Comparison of ENCODE assay signal across 7 mouse cellular contexts in the genomic region with DNA sequence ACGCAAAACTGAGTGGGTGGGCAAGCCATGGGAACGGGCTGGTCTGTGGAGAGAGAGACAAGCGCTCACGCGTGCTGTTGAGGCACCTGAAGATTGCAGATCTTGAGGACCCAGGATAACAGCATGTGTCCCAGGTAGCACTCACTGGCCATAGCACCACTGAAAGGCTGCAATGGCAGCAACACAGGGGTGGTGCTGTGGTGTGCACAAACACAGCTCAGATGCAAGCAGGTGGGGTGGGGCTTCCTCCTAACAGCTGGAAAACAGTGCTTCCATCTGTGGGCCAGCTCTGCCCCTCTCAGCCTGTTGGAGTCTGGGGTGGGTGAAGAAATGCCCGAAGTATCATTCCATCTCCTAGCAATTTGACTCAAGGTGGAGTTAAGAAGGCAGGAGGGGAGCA. TPM values are rescaled to one million over a fixed set of nuclear protein-coding genes. Genes with fewer than 3 reads are reported as not detected.
DNase-seq lines count a peak whose midpoint lies in the region; ATAC-seq and TF ChIP-seq lines count a peak whose summit lies in the region.

TSS of gene Bclaf3 (plus strand) at position 301 of the 400 bp plus-strand sequence.

- TF ChIP-seq EP300 in liver, postnatal 0 days (IDR thresholded peaks at IDR 0.05; ENCODE audit: low read depth), result no peak

- no peak within 1 kb of the TSS for H3K9ac ChIP-seq in liver, embryonic 11.5 days (ENCODE audit: low read depth, low read length)
- H3K9ac ChIP-seq in liver, postnatal 0 days (replicated peaks), result no peak within 1 kb of the TSS
- no peak within 1 kb of the TSS for H3K9ac ChIP-seq in midbrain, embryonic 16.5 days (ENCODE audit: low read depth, low read length)

- no peaks in the 10 kb centered on the region for H3K4me1 ChIP-seq in liver, embryonic 11.5 days (replicated peaks; ENCODE audit: control insufficient read depth, insufficient read depth, low read length)
- no peaks in the 10 kb centered on the region for H3K4me1 ChIP-seq in liver, postnatal 0 days (ENCODE audit: insufficient read depth)
- no peaks in the 10 kb centered on the region for H3K4me1 ChIP-seq in embryonic facial prominence, embryonic 10.5 days
- H3K4me1 ChIP-seq in midbrain, embryonic 16.5 days (ENCODE audit: control insufficient read depth, insufficient read depth, low read length), result no peaks in the 10 kb centered on the region

- no peak for TF ChIP-seq CTCF in liver, postnatal 0 days (IDR thresholded peaks at IDR 0.05; ENCODE audit: low read depth)

- H3K4me2 ChIP-seq in liver, embryonic 11.5 days, result no peak within 1 kb of the TSS
- no peak within 1 kb of the TSS for H3K4me2 ChIP-seq in liver, postnatal 0 days (ENCODE audit: low read depth, low read length)
- no peak within 1 kb of the TSS for H3K4me2 ChIP-seq in midbrain, embryonic 16.5 days (ENCODE audit: low read length)

- H3K27ac ChIP-seq in liver, embryonic 11.5 days (ENCODE audit: low read depth, low read length), result no peak within 1 kb of the TSS
- no peak within 1 kb of the TSS for H3K27ac ChIP-seq in liver, postnatal 0 days (ENCODE audit: low read depth)
- no peak within 1 kb of the TSS for H3K27ac ChIP-seq in embryonic facial prominence, embryonic 10.5 days (replicated peaks)
- H3K27ac ChIP-seq in midbrain, embryonic 16.5 days (ENCODE audit: low read length), result no peak within 1 kb of the TSS

- no peaks in the 10 kb centered on the region for H3K9me3 ChIP-seq in liver, embryonic 11.5 days (ENCODE audit: control insufficient read depth, low read length)
- no peaks in the 10 kb centered on the region for H3K9me3 ChIP-seq in liver, postnatal 0 days (ENCODE audit: low read length)
- H3K9me3 ChIP-seq in embryonic facial prominence, embryonic 10.5 days, result no peaks in the 10 kb centered on the region
- H3K9me3 ChIP-seq in midbrain, embryonic 16.5 days (replicated peaks; ENCODE audit: control insufficient read depth, low read length, poor library complexity, severe bottlenecking), result no peaks in the 10 kb centered on the region

- H3K27me3 ChIP-seq in liver, embryonic 11.5 days (replicated peaks; ENCODE audit: control insufficient read depth, insufficient read depth, low read length), result no peaks in the 10 kb centered on the region; the same call in 1 of the 2 replicates
- no peaks in the 10 kb centered on the region for H3K27me3 ChIP-seq in liver, postnatal 0 days (ENCODE audit: insufficient read depth, low read length)
- H3K27me3 ChIP-seq in embryonic facial prominence, embryonic 10.5 days (replicated peaks; ENCODE audit: low read depth, poor library complexity, severe bottlenecking), result peaks cover 57% of the 10 kb centered on the region
- H3K27me3 ChIP-seq in midbrain, embryonic 16.5 days (ENCODE audit: control insufficient read depth, insufficient read depth, low read depth, low read length), result no peaks in the 10 kb centered on the region

- no peak within 1 kb of the TSS for H3K4me3 ChIP-seq in liver, embryonic 11.5 days (ENCODE audit: low read depth, low read length)
- H3K4me3 ChIP-seq in liver, postnatal 0 days (ENCODE audit: low read depth, low read length), result no peak within 1 kb of the TSS
- no peak within 1 kb of the TSS for H3K4me3 ChIP-seq in embryonic facial prominence, embryonic 10.5 days
- no peak within 1 kb of the TSS for H3K4me3 ChIP-seq in midbrain, embryonic 16.5 days (ENCODE audit: low read depth, low read length)

- no peak for ATAC-seq in liver, embryonic 11.5 days (replicated peaks; ENCODE audit: low FRiP score)
- no peak for ATAC-seq in liver, postnatal 0 days
- no peak for ATAC-seq in granulocyte monocyte progenitor cell, adult 5-6 weeks (replicated peaks; ENCODE audit: poor library complexity, severe bottlenecking)
- no peak for ATAC-seq in midbrain, embryonic 16.5 days

- H3K36me3 ChIP-seq in liver, embryonic 11.5 days (ENCODE audit: control insufficient read depth, insufficient read depth, low read length), result no peaks in the 10 kb centered on the region
- no peaks in the 10 kb centered on the region for H3K36me3 ChIP-seq in liver, postnatal 0 days (replicated peaks; ENCODE audit: insufficient read depth, low read length)
- no peaks in the 10 kb centered on the region for H3K36me3 ChIP-seq in embryonic facial prominence, embryonic 10.5 days (replicated peaks)
- no peaks in the 10 kb centered on the region for H3K36me3 ChIP-seq in midbrain, embryonic 16.5 days (ENCODE audit: control insufficient read depth, insufficient read depth, low read length)

- DNase-seq in liver, embryonic 11.5 days (ENCODE audit: low spot score), result no peak
- DNase-seq in liver, postnatal 0 days, result no peak
- no peak for DNase-seq in embryonic facial prominence, embryonic 10.5 days (ENCODE audit: low spot score)
- no peak for DNase-seq in MN1 (ENCODE audit: low spot score)
- no peak for DNase-seq in ovary, postnatal 14 days (ENCODE audit: low spot score)

- 79% methylated on average over 6 of the region's 6 CpGs for WGBS in liver, embryonic 11.5 days
- 66% methylated on average over 6 of the region's 6 CpGs for WGBS in liver, postnatal 0 days (ENCODE audit: insufficient replicate concordance)
- 77% methylated on average over 6 of the region's 6 CpGs for WGBS in embryonic facial prominence, embryonic 10.5 days
- WGBS in midbrain, embryonic 16.5 days, result 83% methylated on average over 6 of the region's 6 CpGs

RNA-seq across cellular contexts. Expression of gene Bclaf3, which starts in this region (rescaled TPM):
- 14.3 and 15.9 TPM in 2 replicates for polyA plus RNA-seq in liver, embryonic 11.5 days (2014; fragmentation: Nextera tagmentation; extraction: Ambion mirVana)
- 4.1 and 4.6 TPM in 2 replicates for polyA plus RNA-seq in liver, postnatal 0 days (2015; fragmentation: Nextera tagmentation; extraction: Ambion mirVana)
- polyA plus RNA-seq in embryonic facial prominence, embryonic 10.5 days (2016; fragmentation: Nextera tagmentation; extraction: Ambion mirVana), result 22.3 and 23.9 TPM in 2 replicates
- total RNA-seq in granulocyte monocyte progenitor cell, adult 5-6 weeks (2014; fragmentation: Nextera tagmentation), result 17.8 and 27.0 TPM in 2 replicates
- total RNA-seq in granulocyte monocyte progenitor cell, adult 5-6 weeks (2017), result 41.9 and 45.5 TPM in 2 replicates
- polyA plus RNA-seq in midbrain, embryonic 16.5 days (2015; fragmentation: Nextera tagmentation; extraction: Ambion mirVana), result 22.7 and 26.3 TPM in 2 replicates
